Mouse (Mus musculus): ENCODE measurements around the gene Tmem109. TPM values are rescaled to one million over a fixed set of nuclear protein-coding genes. Genes with fewer than 3 reads are reported as not detected.

The Tmem109 gene
- 64.9 and 71.8 TPM in 2 replicates for polyA plus RNA-seq (2012; rRNA removed)

DNA sequence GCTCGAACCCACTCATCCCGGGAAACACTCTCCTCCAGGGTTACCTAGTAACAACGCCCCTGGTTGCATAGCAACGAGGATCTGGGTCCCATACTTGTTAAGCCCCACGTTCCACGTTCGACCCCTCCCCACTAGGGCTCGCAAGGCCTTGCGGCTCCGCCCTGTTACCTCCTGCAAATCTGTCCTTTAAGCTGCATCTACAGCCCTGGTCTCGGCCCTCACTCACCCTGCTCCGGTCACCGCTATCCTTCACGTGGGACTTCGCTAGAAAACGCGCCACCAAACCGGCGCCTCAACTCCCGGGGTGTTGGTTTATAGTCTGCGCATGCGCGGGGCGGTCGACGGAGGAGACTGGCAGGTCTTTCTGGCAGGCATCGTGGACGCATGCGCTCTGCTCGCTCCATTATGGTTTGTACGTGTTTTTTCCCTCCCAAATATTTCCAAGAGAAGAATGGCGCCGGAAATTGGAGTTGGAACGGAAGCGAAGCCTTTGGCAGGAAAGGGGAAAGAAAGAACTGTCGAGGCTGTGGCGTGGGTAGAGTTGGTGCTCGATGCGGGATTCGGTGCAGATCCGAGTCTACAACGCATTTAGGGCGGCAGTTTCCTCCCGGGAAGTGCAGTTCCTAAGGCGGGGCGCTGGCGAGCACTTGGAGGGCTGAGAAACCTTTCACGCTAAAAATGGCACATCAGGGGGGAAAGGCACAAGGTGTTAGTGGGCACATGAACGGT lies at the start of gene Tmem109:
Gene Tmem109 (minus strand): TSS at position 576 of the 729 bp plus-strand sequence.
- peak within 1 kb of the TSS; percentile 56; the same call in 1 of the 2 replicates for H3K27ac ChIP-seq (ENCODE audit: control insufficient read depth, insufficient read depth, low read length)
- no peaks in the 10 kb centered on the region for H3K27me3 ChIP-seq (ENCODE audit: control insufficient read depth, insufficient read depth, low read length)
- under 1% methylated on average over 49 of the region's 49 CpGs for WGBS
- H3K36me3 ChIP-seq (ENCODE audit: control insufficient read depth, insufficient read depth, low read length): no peaks in the 10 kb centered on the region
- peaks cover 16% of the 10 kb centered on the region for H3K4me1 ChIP-seq (replicated peaks; ENCODE audit: control insufficient read depth, insufficient read depth, low read length)
- peak; percentile 62; the same call in 1 of the 2 replicates for TF ChIP-seq POLR2A (IDR thresholded peaks at IDR 0.05; ENCODE audit: control insufficient read depth, extremely low read depth, insufficient read depth, low read length, poor library complexity)
- peak; percentile 45; the same call in 1 of the 2 replicates for TF ChIP-seq CTCF (IDR thresholded peaks at IDR 0.05; ENCODE audit: borderline replicate concordance, control insufficient read depth, extremely low read depth, insufficient read depth, low read length, poor library complexity)
- DNase-seq: peak; percentile 89
- H3K4me3 ChIP-seq (ENCODE audit: control insufficient read depth, insufficient read depth, low read length): peak within 1 kb of the TSS; percentile 66

DNA sequence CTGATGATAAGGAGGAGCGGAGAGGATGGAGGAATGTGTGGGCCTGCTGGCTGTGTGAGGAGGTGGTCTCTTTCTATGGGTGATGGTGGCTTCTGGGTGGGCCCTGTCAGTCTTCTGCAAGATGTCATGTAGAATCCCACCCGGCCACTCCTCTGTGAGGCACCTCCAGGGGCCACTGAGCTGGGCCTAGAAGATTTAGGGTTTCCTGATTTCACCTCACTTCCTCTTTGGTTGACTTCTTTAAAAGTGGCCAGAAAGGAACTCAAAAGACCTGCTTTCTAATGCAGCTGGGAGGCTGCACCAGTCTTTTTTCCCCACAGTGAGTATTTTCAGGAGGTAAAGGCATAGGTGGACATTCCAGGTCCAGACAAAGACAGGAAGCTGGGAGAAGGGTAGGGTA lies 48.8 kb upstream of the Tmem109 start:
- Histone ChIP-seq H3K4me3 (ENCODE audit: control insufficient read depth, insufficient read depth, low read length) (no peak overlapping the region), H3K27me3 (ENCODE audit: control insufficient read depth, insufficient read depth, low read length) (no peaks in the 10 kb centered on the region), H3K27ac (ENCODE audit: control insufficient read depth, insufficient read depth, low read length) (no peak overlapping the region), H3K36me3 (ENCODE audit: control insufficient read depth, insufficient read depth, low read length) (no peaks in the 10 kb centered on the region), H3K4me1 (replicated peaks; ENCODE audit: control insufficient read depth, insufficient read depth, low read length) (no peaks in the 10 kb centered on the region)
- TF ChIP-seq POLR2A (IDR thresholded peaks at IDR 0.05; ENCODE audit: control insufficient read depth, extremely low read depth, insufficient read depth, low read length, poor library complexity) (no peak), CTCF (IDR thresholded peaks at IDR 0.05; ENCODE audit: borderline replicate concordance, control insufficient read depth, extremely low read depth, insufficient read depth, low read length, poor library complexity) (no peak)
- 46% methylated on average over 2 of the region's 2 CpGs for WGBS
- DNase-seq: no peak

DNA sequence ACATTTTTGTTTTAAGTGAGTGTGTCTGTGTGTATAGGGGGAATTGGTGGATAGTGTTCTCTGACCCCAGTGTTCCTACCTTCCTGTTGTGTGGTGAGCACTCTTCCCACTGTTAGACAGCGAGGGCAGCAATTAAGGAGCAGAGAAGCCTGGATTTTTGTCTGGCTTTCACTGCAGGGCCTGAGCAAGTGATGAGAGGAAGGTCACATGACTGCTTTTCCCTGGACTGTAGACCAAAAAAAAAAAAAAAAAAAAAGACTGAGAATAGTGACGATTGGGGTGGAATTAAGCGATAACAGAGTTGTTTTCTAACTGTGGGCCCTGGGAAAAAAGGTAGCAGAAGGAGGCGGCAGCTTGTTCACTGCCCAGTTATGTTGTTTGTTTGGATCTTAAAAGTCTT lies 44.9 kb upstream of the Tmem109 start:
- Histone ChIP-seq H3K4me1 (replicated peaks; ENCODE audit: control insufficient read depth, insufficient read depth, low read length) (no peaks in the 10 kb centered on the region), H3K36me3 (ENCODE audit: control insufficient read depth, insufficient read depth, low read length) (no peaks in the 10 kb centered on the region), H3K27ac (ENCODE audit: control insufficient read depth, insufficient read depth, low read length) (no peak overlapping the region), H3K27me3 (ENCODE audit: control insufficient read depth, insufficient read depth, low read length) (no peaks in the 10 kb centered on the region), H3K4me3 (ENCODE audit: control insufficient read depth, insufficient read depth, low read length) (no peak overlapping the region)
- WGBS: 86% methylated on average over 4 of the region's 4 CpGs
- TF ChIP-seq CTCF (IDR thresholded peaks at IDR 0.05; ENCODE audit: borderline replicate concordance, control insufficient read depth, extremely low read depth, insufficient read depth, low read length, poor library complexity) (no peak), POLR2A (IDR thresholded peaks at IDR 0.05; ENCODE audit: control insufficient read depth, extremely low read depth, insufficient read depth, low read length, poor library complexity) (no peak)
- DNase-seq: no peak

DNA sequence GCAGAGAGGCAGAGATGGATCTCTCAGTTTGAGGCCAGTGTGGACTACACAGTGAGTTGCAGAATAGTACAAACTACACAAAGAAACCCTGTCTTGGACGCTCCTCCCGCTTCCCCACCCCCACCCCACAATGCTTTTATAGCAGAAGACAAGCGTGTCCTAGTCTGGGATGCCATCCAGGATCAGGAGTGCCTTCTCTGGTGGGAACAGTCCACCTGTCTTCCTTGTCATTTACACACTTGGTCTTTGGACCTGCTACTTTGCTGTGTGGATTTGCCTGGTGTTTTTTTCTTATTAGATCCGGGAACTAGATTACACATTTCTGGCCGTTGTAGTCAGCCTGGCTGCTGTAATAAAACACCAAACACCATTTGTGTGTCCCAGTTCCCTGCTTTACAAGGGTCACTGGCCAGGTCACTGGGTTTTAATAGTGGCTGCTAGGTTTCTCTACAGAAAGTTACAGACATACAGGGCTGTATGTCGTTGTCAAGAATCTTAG lies 44.4 kb upstream of the Tmem109 start:
- Histone ChIP-seq H3K27me3 (ENCODE audit: control insufficient read depth, insufficient read depth, low read length) (no peaks in the 10 kb centered on the region), H3K4me3 (ENCODE audit: control insufficient read depth, insufficient read depth, low read length) (no peak overlapping the region), H3K27ac (ENCODE audit: control insufficient read depth, insufficient read depth, low read length) (no peak overlapping the region), H3K36me3 (ENCODE audit: control insufficient read depth, insufficient read depth, low read length) (no peaks in the 10 kb centered on the region), H3K4me1 (replicated peaks; ENCODE audit: control insufficient read depth, insufficient read depth, low read length) (no peaks in the 10 kb centered on the region)
- WGBS: 89% methylated on average over 6 of the region's 6 CpGs
- no peak for DNase-seq
- no peak for TF ChIP-seq CTCF (IDR thresholded peaks at IDR 0.05; ENCODE audit: borderline replicate concordance, control insufficient read depth, extremely low read depth, insufficient read depth, low read length, poor library complexity)
- TF ChIP-seq POLR2A (IDR thresholded peaks at IDR 0.05; ENCODE audit: control insufficient read depth, extremely low read depth, insufficient read depth, low read length, poor library complexity): no peak

DNA sequence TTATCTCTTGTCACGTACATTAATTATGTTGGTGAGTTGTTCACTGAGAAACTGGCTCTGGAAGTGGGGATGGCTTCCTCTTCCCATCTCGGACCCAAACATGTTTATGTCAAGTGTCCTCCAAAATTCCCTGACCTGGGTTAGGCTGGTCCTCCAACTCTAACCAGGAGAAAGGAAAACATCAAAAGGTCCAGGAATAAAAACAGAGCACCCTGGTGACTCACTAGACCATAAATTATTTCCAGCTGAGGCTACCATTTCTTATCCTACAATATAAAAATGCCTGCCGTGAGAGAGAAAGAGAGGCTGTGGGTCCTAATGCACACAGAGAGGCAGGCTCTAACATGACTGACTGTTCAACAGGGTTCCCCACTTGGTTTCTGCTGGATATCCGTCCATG lies 42.4 kb upstream of the Tmem109 start:
- H3K36me3 ChIP-seq (ENCODE audit: control insufficient read depth, insufficient read depth, low read length): no peaks in the 10 kb centered on the region
- DNase-seq: no peak
- H3K4me3 ChIP-seq (ENCODE audit: control insufficient read depth, insufficient read depth, low read length): no peak overlapping the region
- TF ChIP-seq CTCF (IDR thresholded peaks at IDR 0.05; ENCODE audit: borderline replicate concordance, control insufficient read depth, extremely low read depth, insufficient read depth, low read length, poor library complexity) (no peak), POLR2A (IDR thresholded peaks at IDR 0.05; ENCODE audit: control insufficient read depth, extremely low read depth, insufficient read depth, low read length, poor library complexity) (no peak)
- no peak overlapping the region for H3K27ac ChIP-seq (ENCODE audit: control insufficient read depth, insufficient read depth, low read length)
- H3K27me3 ChIP-seq (ENCODE audit: control insufficient read depth, insufficient read depth, low read length): no peaks in the 10 kb centered on the region
- 85% methylated on average over 4 of the region's 4 CpGs for WGBS
- no peaks in the 10 kb centered on the region for H3K4me1 ChIP-seq (replicated peaks; ENCODE audit: control insufficient read depth, insufficient read depth, low read length)

DNA sequence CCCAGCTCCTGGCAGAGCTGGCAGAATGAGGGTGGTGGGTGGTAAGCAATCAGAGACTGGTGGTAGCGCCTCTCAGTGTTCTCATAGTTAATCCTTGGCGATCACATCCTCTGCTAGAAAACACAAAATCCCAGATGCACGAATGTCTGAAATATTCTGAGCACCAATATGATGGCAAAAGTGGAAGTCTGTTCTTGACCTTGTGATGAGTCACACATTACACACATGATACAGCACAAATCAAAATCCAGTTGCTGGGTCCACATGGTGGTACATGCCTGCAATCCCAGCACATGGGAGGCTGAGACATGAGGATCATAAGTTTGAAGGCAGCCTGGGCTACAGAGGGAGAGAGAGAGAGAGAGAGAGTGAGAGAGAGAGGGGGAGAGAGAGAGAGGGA lies 39.3 kb upstream of the Tmem109 start:
- DNase-seq: no peak
- Histone ChIP-seq H3K4me1 (replicated peaks; ENCODE audit: control insufficient read depth, insufficient read depth, low read length) (no peaks in the 10 kb centered on the region), H3K27ac (ENCODE audit: control insufficient read depth, insufficient read depth, low read length) (no peak overlapping the region), H3K27me3 (ENCODE audit: control insufficient read depth, insufficient read depth, low read length) (peaks cover 2% of the 10 kb centered on the region; the same call in 1 of the 2 replicates), H3K4me3 (ENCODE audit: control insufficient read depth, insufficient read depth, low read length) (no peak overlapping the region), H3K36me3 (ENCODE audit: control insufficient read depth, insufficient read depth, low read length) (no peaks in the 10 kb centered on the region)
- TF ChIP-seq POLR2A (IDR thresholded peaks at IDR 0.05; ENCODE audit: control insufficient read depth, extremely low read depth, insufficient read depth, low read length, poor library complexity): no peak
- no peak for TF ChIP-seq CTCF (IDR thresholded peaks at IDR 0.05; ENCODE audit: borderline replicate concordance, control insufficient read depth, extremely low read depth, insufficient read depth, low read length, poor library complexity)
- WGBS: 81% methylated on average over 3 of the region's 3 CpGs
